Mouse (Mus musculus) left cerebral cortex, adult 11 months (tissue): ENCODE results near the gene Cramp1l.
"Not testable (repeated sequence)": the region's sequence is repeated elsewhere in the genome, so short reads cannot be mapped to it uniquely, and the experiment has no call there.

Experiments
- DNase-seq: peaks from one replicate; pipeline ENCODE4 v3.0.0; 2022; ENCODE audit warnings: low spot score

Gene Cramp1l

DNA sequence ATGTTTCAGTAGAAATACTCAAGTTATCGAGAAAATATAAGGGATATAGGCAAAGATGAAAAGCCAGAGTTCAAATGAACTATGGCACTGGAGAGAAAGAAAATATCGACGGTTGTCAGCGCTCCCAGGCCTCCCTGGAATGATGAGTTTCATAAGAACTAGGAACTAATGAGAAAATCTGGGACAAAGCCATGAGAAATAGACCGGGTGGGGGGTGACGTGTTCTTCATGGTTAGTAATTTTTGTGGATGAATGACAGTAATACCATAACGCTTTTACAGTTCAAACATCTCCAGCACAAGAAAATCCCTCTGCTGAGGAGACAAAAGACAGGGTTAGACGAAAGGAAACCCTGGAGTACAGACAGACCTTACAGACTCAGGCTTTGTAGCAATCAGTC lies 56.2 kb downstream of the Cramp1l start:
- DNase-seq: no peak

DNA sequence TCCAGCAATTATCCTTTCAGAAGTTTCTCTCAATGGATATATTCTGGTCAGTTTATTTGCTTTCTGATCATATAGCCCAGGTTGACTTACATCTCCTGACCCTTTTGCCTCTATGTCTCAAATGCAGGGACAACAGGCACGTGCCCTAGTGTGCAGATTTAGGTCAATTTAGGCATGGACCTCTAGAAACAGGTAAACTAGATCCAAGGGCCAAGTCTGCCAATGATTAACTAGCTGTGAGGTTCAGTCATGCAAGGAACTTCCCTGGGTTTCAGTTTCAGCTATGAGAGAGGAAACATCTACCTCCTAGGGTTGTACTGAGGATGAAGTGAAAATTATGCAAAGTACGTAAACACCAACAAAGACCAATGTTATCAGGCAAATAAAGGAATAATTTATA lies 62.3 kb downstream of the Cramp1l start:
- no peak for DNase-seq

DNA sequence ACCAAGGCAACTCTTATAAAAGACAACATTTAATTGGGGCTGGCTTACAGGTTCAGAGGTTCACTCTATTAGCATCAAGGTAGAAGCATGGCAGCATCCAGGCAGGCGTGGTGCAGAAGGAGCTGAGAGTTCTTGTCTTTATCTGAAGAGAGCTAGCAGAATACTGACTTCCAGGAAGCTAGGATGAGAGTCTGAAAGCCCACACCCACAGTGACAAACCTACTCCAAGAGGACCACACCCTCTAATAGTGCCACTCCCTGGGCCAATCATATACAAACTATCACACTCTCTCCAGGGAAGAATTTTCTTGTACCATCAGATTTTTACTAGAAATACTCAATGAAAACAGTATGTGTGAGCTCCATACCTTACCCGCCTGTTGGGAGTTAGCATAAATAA lies 64.9 kb downstream of the Cramp1l start:
- DNase-seq: no peak

DNA sequence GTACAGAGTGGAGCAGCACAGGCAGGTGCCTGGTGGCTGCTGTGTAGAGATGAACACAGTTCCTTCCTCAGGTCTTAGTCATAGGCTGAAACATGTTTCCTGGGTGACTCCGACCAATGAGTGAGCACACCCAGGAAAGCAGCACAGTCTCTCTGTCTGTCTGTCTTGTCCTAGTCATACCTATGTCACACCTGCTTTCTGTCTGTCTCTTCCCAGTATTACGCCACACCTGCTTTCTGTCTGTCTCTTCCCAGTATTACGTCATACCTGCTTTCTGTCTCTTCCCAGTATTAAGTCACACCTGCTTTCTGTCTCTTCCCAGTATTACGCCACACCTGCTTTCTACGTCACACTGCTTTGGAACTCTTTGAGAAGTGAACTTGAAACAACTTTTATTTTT lies 67.4 kb downstream of the Cramp1l start:
- no peak for DNase-seq

- not testable (repeated sequence) for DNase-seq
Measured at GRCm38 (mm10) chr17:24943589-24943988, 72.0 kb downstream of the Cramp1l start.

DNA sequence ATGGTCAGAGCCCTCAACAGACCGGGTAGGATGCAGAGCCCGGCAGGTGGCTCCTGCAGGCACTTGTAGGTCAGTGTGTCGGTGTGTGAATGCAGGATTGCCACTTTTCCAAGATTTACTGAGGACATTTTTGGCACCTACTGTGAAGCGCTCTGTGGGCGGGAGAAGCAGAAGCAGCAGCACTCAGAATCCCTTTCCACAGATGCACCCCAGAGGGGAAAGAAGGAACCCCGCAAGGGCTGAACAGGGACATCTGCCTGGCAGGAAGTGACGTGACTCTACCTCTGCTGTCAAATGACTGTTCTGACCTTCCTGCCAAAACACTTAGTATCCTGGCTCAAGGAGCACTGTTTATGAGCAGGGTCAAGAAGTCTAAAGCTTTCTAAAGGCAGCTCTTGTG lies 72.6 kb downstream of the Cramp1l start:
- peak; percentile 43 for DNase-seq

DNA sequence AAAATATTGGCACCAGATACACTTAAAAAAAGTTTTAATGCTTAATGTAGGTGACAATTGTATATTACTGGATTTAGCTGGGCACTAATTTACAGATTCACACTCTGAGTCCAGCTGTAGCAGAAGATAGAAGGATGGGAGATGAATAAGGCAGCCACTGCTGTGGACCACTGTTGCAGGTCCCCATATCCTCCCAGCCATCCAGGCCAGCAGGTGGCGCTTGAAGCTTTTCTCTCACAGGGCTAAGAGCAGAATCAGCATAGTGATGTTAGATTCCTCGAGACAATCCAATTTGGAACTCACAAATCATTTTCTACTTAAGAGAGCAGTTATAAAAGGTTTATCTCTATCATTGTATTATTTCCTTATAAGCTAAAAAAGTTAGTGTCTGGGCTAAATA lies 73.1 kb downstream of the Cramp1l start:
- DNase-seq: not testable (repeated sequence)

DNA sequence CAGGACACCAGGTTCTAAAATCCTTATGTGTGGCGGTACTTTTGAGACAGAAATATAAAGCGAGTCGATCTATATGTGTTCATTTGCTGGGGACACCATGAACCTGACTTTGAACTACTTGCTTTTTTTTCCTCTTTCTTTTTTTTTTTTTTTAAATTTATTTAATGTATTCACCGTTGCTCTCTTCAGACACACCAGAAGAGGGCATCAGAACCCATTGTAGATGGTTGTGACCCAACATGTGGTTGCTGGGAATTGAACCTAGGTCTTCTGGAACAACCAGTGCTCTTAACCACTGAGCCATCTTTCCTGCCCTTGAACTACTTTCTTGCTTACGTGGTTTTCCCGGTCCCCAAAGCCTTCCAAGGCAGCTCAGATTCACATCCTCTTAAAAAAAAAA lies 78.3 kb downstream of the Cramp1l start:
- no peak for DNase-seq

- DNase-seq: peak; percentile 91
Measured at GRCm38 (mm10) chr17:24936259-24937237, 79.0 kb downstream of the Cramp1l start, which contains the start of gene Mapk8ip3. Gene Mapk8ip3 (minus strand): TSS chr17:24936977.

- DNase-seq: no peak
Measured at GRCm38 (mm10) chr17:24935666-24936065, 79.9 kb downstream of the Cramp1l start.

GRCm38 (mm10) chr17:24934926-24935325 lies 80.7 kb downstream of the Cramp1l start:
- no peak for DNase-seq

DNA sequence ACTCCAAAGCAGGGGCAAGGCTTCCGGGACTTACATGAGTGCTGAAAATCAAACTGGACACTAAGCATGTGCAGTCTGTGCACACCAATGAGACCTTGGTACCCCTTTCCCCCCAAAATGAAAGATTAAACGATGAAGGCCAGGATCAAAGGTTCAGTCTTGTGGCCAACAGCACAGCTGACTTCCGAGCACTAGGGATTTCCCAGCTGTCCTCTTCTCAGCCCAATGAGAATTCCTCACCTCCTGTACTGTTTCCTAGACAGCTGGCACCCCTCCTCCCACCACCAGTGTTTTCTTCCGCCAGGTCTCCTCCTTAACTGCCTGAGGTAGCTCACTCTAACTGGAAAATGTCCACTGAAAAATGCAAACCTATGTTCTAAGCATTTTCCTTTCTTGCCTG lies 82.4 kb downstream of the Cramp1l start:
- DNase-seq: no peak

- DNase-seq: no peak
Measured at GRCm38 (mm10) chr17:24932431-24932830, 83.2 kb downstream of the Cramp1l start.

GRCm38 (mm10) chr17:24929506-24929905 lies 86.1 kb downstream of the Cramp1l start:
- no peak for DNase-seq

- no peak for DNase-seq
Measured at GRCm38 (mm10) chr17:24923246-24923645, 92.3 kb downstream of the Cramp1l start.

GRCm38 (mm10) chr17:24913984-24914383 lies 101.6 kb downstream of the Cramp1l start:
- DNase-seq: no peak
